Mouse (Mus musculus) erythroblast, embryonic 14.5 days (primary cell): Measurements from ENCODE around the gene Rnf13.

Source experiments
- GATA1 ChIP-seq: IDR thresholded peaks from 2 replicates; pipeline ENCODE4 v1.6.1; 2012; ENCODE audit warnings: low read length, inconsistent platforms, mixed read lengths
- TAL1 ChIP-seq: IDR thresholded peaks from 3 replicates; pipeline ENCODE4 v1.6.1; 2012; ENCODE audit warnings: low read length, inconsistent platforms, mixed read lengths

GRCm38 (mm10) chr3:57691772-57692171 is 44.1 kb upstream of the Rnf13 start:
- TF ChIP-seq GATA1 (no peak), TAL1 (no peak)
